ENCODE assay signal across 9 mouse cellular contexts in the genomic region with DNA sequence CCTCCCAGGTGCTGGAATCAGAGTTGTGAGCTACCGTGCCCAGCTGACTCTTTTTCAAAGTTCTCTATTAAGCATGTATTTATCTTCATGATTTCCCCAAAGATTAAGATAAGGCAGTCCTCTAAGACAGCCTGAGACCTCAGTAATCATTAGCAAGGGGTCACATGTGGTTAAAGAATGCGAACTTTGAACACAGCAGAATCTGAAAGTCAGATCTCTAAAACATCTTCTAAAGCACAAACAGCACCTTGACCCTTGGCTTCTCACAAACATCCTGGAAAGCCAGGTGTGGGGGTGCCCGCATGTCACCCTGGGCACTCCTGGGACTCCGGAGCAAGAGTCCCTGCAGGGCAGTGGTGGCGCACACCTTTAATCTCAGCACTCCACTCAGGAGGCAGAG.
"Had no signal": no experiment of that assay in that cellular context is flagged by ENCODE, and none has a peak within 500 bp of the region (broad histone marks: within the 10 kb centered on the region; RNA-seq: fewer than 3 reads in every experiment).

No protein-coding gene starts in this region.

- H3K4me1 ChIP-seq: limb, embryonic 15.5 days; midbrain, embryonic 13.5 days; neural tube, embryonic 12.5 days had no signal

- H3K9ac ChIP-seq: hindbrain, embryonic 14.5 days; limb, embryonic 15.5 days; liver, embryonic 14.5 days; midbrain, embryonic 13.5 days; neural tube, embryonic 12.5 days had no signal

- H3K27me3 ChIP-seq: limb, embryonic 15.5 days; midbrain, embryonic 13.5 days; neural tube, embryonic 12.5 days had no signal

- H3K4me2 ChIP-seq: hindbrain, embryonic 14.5 days; limb, embryonic 15.5 days; midbrain, embryonic 13.5 days; neural tube, embryonic 12.5 days had no signal

- H3K36me3 ChIP-seq: neural tube, embryonic 12.5 days had no signal

- H3K27ac ChIP-seq: hindbrain, embryonic 14.5 days; limb, embryonic 15.5 days; liver, embryonic 14.5 days; midbrain, embryonic 13.5 days; neural tube, embryonic 12.5 days; stomach, postnatal 0 days had no signal

- H3K9me3 ChIP-seq: limb, embryonic 15.5 days; midbrain, embryonic 13.5 days had no signal

- DNase-seq: layer of hippocampus, postnatal 36 days; lung, adult 18-20 months had no signal

- H3K4me3 ChIP-seq: limb, embryonic 15.5 days; midbrain, embryonic 13.5 days; myocyte; neural tube, embryonic 12.5 days had no signal

- ATAC-seq: midbrain, embryonic 13.5 days had no signal
